Mouse (Mus musculus): ENCODE results near the gene Chmp4b.

- TF ChIP-seq CTCF (IDR thresholded peaks at IDR 0.05; ENCODE audit: low read depth, low read length), result no peak
- no peak for TF ChIP-seq POLR2A (IDR thresholded peaks at IDR 0.05; ENCODE audit: extremely low read depth, insufficient read depth, low read length)
Measured at GRCm38 (mm10) chr2:154633039-154633742, 18.3 kb upstream of the Chmp4b start.

Measured in liver, adult 2 months (tissue).